Mouse (Mus musculus): ENCODE data around the gene Sarm1. TPM values are rescaled to one million over a fixed set of nuclear protein-coding genes. Genes with fewer than 3 reads are reported as not detected.

Gene Sarm1
- polyA plus RNA-seq, 2 experiments from 2014 or later = 0.63 to 1.3 TPM

DNA sequence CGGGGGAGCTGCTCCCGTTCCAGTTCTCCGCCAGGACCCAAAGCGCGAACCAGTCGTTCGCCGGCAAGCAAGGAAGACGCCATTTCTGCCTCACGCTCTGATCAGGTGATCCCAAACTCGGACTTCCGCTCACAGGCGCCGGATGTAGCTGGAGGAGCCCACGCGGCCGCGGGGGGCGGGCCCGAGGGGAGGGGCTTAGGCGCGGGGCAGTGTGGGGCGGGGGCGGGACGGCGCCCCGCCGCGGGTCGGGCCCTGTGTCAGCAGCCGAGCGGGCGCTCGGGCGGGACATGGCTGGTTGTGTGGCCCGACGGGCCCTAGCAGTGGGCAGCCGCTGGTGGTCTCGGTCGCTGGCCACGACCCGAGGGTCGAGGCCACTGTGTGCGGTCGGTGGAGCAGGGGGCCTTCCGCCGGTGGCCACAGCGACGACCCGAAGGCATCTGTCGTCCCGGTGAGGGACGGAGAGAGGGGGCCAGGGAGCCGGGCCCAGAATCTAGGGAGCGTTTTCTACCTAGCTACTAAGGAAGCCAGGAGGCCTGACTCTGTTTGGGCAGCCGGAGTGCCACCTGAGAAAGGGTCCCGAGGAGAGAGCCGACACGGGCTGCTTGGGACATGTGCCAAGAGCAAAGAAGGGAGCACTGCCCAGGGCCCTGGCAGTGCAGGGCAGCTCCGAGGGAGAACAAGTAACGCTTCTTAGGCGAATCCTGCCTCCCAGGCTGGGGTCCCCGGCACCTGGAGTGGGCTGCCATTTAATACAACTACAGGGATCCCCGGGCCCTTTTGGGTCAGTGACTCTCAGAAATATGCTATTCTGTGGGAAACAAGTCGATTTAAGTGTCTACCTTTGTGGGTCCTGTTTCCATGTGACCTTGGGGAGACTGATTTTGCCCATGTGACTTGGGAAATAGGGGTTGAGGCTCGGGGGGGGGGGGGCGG, 14.7 kb upstream of the Sarm1 start, which contains the start of the genes Tmem199 and Poldip2:
Gene Tmem199, minus strand, starts transcription at position 148 of the 933 bp plus-strand sequence.
Gene Poldip2, plus strand, starts transcription at position 169 of the 933 bp plus-strand sequence.
- ATAC-seq = peak; percentile 98

GRCm38 (mm10) chr11:78509148-78509547, 11.6 kb upstream of the Sarm1 start:
- ATAC-seq = no peak

DNA sequence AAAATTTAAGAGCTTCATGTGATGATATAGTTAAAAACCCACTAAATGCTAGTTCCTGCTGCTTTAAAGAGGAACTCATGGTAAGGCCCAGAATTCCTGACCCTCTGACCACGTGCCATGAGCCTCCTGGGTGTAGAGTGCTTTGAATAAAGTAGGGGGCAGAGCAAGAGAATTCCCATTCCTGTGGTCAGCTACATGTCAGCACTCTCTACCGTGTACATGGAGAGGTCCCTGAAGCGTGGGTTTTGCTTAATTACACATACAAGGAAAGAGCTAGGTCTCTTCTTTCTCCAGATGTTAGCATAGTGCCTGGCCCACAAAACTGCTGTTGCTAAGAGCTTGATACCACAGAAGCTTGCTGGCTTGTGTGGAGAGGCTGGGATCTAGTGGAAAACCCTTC, 7.9 kb upstream of the Sarm1 start:
- ATAC-seq = no peak

GRCm38 (mm10) chr11:78502909-78503650, 5.5 kb upstream of the Sarm1 start, which contains the start of gene Sebox:
TSS of gene Sebox (plus strand) at chr11:78503447.
- no peak for ATAC-seq

GRCm38 (mm10) chr11:78501529-78501928, 4.0 kb upstream of the Sarm1 start:
- ATAC-seq = no peak

GRCm38 (mm10) chr11:78500623-78501202, 3.2 kb upstream of the Sarm1 start:
- no peak for ATAC-seq

- no peak for ATAC-seq
These were observed 2.0 kb upstream of the Sarm1 start for GRCm38 (mm10) chr11:78499543-78499942.

- no peak for ATAC-seq
These were observed 1.4 kb upstream of the Sarm1 start, which contains the start of gene Vtn for GRCm38 (mm10) chr11:78499004-78499403. TSS of gene Vtn (plus strand) at chr11:78499091.

DNA sequence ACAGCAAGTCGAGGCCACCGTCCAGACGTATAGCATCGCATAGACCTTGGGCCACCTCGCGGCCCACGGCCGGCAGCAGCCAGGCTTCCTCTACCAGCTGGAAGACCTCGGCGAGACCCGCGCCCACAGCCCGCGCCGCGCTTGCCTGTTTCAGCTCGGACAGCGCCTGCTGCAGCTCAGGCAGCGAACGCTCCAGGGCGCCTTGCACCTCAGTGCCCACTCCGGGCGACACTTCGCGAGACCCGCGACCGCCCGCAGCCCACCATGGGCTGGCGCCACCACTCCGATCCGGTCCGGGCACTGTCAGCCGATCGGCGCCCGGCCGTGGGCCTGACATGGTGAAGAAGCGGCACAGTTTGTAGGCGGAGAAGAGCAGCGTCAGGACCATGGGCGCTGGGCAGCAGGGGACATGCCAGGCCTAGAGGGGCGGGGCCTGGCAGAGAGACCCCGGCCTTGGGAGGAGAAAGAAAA, 448 bp downstream of the Sarm1 start:
- ATAC-seq = no peak

GRCm38 (mm10) chr11:78495904-78496303, 1.6 kb downstream of the Sarm1 start:
- ATAC-seq = no peak

GRCm38 (mm10) chr11:78490781-78491241, 6.7 kb downstream of the Sarm1 start:
- no peak for ATAC-seq

DNA sequence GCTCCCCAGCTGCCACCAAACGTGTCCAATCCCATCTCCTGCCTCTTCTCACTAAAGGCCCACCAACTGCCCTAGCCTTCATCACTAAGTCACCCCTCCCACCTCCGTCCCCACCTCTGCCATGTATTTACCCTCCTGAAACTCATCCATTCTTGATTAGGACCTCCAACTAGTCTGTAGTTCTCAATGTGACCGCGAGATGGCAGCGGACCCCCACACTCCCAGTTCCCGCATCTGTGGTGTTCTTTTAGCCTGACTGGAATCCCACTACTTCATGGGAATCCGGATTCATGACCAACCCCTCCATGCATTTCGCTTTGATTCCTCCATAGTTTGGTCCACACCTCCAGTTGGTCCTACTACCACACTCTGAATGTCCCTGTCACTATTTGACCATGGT, 9.4 kb downstream of the Sarm1 start:
- ATAC-seq = peak; percentile 65

GRCm38 (mm10) chr11:78483639-78484038, 13.9 kb downstream of the Sarm1 start:
- ATAC-seq = no peak

DNA sequence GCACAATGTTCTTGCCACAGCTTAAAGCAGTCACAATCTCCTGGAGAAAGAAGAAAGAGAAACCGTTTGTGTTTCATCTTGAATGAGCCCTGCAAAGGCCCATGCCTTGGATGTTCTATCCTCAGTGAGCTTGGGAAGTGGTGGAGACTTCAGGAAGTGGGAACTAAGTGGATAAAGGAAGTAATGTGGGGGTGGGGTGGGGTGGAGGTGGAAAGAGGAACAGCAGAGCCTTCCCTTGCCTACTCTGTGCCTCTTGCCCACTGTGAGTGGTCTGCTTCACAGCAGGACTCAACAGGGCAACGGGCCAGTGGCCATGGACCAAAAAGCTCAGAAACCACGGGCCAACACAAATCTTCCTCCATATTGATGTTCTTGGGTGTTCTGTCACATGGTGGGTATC, 22.3 kb downstream of the Sarm1 start:
- ATAC-seq = no peak

- ATAC-seq = no peak
These were observed 26.0 kb downstream of the Sarm1 start for GRCm38 (mm10) chr11:78471326-78472103.

- ATAC-seq = no peak
These were observed 29.6 kb downstream of the Sarm1 start for GRCm38 (mm10) chr11:78467932-78468331.

DNA sequence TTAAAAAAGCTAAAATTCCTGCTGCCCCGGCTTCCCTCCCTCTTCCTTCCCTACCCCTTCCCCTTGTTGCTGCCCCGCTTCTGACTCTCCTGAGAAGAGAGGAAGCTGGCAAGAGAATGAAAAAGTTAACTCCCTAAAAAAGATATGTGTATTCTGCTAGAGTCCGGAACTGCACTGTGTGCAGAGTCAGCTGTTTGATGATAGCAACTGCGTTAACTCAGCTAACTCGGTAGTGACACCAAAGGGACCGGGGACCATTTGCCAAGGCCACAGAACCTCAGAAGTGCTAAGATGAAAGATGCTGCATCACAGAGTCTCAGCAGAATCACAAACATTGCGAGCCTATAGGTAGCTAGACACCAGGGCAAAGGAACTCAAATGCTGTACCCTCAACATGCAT, 30.0 kb downstream of the Sarm1 start:
- ATAC-seq = no peak

DNA sequence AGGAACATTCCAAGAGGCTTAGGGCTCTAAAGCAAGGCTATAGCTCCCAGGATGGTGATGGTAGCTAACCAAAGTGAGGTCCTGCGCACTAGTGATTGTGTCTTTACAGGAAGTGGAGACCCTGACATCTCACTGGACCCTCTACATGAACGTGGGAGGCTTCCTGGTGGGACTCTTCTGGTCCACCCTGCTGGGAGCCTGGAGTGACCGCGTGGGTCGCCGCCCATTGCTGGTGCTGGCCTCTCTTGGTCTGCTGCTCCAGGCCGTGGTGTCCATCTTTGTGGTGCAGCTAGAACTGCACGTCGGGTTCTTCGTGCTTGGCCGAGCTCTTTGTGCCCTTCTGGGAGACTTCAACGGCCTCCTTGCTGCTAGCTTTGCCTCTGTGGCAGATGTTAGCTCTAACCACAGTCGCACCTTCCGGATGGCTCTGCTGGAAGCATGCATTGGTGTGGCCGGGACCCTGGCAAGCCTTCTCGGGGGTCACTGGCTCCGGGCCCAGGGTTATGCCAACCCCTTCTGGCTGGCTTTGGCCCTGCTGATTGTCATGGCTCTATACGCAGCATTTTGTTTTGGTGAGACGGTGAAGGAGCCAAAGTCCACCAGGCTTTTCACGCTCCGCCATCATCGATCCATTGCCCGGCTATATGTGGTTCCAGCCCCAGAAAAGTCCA, 31.2 kb downstream of the Sarm1 start:
- no peak for ATAC-seq

DNA sequence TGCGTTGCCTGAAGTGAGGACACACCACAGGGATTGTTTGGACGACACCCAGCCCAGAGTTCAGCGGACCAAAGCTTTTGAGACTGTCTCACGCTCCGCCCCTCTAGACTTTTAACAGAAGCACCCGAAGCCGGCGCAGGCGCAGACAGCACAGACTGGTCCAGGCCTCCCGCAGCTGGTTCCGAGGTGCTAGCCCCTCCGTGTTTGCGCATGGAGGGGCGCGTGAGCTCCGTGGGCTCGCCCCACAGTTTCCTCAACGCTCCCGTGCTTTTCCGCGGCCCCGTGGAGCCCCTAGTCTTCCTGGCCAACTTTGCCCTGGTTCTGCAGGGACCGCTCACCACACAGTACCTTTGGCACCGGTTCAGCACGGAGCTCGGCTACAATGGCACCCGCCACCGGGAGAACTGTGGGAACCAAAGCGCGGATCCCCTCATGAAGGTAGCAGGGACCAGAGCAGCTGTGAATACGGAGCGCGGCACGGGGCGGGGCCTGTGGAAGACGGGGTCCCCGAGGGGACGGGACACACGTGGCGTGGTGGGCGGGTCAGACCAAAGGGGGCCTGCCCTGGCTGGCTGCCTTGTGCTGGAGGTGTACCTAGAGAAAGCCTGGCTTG, 31.9 kb downstream of the Sarm1 start, which contains the start of gene Slc46a1:
Gene Slc46a1, plus strand, starts transcription at position 130 of the 613 bp plus-strand sequence.
- peak; percentile 34 for ATAC-seq

- ATAC-seq = no peak
These were observed 32.4 kb downstream of the Sarm1 start for GRCm38 (mm10) chr11:78465116-78465515.
